Mouse (Mus musculus) Muller cell, postnatal 12 days (primary cell): ENCODE measurements around the gene Lcn6.
A peak's percentile ranks its signal among the peaks of the same experiment; 100 is the strongest.
"Not testable (repeated sequence)": the region's sequence is repeated elsewhere in the genome, so short reads cannot be mapped to it uniquely, and the experiment has no call there.

Experiments used
- DNase-seq: peaks from one replicate; pipeline ENCODE4 v3.0.0-alpha.2; 2015; ENCODE audit errors: inconsistent ontology term

Gene Lcn6

DNA sequence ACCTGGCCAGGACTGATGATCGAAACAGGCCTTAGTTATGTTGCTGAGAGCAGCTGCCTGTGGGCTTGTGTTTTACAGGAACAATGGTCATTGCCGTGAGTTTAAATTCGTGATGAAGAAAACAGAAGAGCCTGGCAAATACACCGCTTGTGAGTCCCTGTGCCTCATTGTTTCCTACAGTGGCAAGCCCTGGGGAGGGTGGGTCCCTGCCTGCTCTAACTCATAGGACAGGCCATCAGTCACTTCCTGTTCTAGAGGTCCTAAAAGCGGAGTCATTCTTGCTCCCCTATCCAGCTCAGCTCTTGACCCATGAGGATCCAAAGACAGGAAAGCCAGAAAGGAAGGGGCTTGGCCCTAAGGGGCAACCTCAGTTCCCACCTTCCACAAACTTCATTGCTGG lies 24.4 kb downstream of the Lcn6 start:
- no peak for DNase-seq

DNA sequence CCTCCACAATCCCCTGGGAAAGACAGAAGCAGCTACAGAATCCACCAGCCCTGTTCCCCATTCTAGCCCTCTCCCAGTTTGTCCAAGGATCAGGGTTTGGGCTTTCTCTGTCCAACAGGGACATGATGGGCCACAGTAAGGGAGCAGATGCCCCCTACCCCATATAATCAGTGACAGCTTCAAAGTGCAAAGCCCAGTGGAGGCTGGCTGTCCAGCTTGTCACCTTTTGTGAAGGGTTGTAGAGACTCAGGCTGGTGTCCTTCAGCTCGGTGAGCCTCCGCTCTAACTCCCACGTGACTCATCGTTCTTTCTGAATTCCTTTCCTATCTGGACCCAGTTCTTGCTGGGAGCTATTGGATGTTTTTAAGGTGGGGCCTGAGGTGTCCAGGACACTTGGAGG lies 27.1 kb downstream of the Lcn6 start:
- DNase-seq: no peak

DNA sequence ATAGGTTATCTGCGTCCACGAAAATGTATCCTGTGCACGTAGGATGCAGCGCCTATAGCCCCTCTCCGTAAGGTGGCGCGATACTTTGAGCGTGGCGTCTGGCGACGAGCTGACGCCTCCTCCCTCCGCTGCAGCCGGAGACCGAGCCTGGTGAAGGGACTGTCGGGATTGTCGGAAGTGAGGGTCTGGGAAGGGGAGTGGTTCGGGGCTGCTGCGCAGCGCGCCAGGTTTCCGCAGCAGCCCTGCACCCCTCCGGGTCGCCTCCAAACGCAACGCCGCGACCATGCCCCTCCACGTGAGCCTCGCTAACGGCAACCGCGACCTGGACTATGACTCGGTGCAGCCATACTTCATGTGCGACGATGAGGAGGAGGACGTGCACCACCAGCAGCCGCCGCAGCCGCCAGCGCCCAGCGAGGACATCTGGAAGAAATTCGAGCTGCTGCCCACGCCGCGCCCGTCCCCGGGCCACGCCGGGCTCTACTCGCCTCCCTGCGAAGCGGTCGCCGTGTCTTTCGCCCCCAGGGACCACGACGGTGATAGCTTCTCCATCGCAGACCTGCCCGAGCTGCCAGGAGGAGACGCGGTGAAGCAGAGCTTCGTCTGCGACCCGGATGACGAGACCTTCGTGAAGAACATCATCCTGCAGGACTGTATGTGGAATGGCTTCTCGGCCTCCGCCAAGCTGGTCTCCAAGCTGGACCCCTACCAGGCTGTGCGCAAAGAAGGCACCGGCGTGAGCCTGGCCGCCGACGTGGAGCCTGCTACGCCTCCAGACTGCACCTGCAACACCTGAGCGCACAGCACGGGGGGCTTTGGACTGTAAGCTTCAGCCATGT lies 30.3 kb downstream of the Lcn6 start, which contains the start of gene Bmyc:
Gene Bmyc (plus strand): TSS at position 97 of the 839 bp plus-strand sequence.
- DNase-seq: peak; percentile 75

DNA sequence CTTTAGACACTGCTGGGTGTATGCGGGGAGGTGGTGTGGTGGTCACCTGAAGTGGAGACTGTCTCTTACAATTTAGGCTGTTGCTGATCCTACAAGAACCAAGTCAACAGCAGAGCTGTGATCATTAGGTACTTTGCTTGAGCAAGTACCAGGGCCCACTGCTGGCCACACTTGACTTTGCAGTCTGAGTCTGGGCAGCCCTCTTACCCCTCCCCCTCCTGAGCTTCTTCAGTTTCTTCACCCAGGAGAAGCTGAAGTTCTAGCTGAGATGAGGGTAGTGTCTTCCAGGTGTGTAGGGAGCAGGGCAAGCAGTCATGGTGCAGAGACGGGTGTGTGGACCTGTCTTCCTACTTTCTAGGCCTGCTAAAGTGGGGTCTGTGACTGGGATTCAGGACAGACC lies 31.5 kb downstream of the Lcn6 start:
- peak; percentile 6 for DNase-seq

DNA sequence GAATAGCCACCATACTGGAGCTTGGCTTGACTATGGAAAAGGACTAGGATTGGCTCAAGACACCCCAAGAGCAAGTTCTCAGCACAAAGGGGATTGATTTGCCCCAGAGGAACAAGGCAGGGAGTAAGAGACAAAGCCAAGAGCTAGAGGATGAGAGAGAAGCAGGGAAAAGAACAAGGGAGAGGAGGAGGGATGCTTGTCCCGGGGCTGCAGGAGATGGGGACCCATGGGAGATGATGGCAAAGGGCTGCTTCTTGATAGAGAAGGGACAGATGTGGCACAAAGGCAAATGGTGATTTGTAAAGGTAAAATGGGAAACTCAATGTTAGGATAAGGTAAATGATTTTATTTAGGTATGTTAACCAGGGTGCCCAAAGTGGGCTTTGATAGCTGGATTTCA lies 32.5 kb downstream of the Lcn6 start:
- not testable (repeated sequence) for DNase-seq

DNA sequence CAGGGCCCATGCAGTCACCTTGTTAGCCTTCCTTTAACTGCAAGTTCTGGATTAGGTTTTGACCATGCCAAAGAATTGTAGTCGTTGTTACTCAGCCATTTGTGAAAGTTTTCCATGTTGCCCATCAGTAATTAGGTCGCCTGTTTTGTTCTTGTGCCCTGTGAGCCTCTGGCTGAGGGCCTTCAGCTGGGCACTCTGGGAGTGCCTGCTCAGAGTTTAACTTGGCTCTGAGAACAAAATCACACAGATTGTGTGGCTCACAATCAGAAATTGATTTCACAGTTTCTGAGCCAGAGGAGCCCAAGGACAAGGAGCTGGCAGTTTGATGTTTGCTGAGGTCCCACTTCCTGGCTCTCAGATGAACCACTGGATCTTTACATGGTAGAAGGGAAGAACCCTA lies 33.2 kb downstream of the Lcn6 start:
- peak; percentile 37 for DNase-seq

DNA sequence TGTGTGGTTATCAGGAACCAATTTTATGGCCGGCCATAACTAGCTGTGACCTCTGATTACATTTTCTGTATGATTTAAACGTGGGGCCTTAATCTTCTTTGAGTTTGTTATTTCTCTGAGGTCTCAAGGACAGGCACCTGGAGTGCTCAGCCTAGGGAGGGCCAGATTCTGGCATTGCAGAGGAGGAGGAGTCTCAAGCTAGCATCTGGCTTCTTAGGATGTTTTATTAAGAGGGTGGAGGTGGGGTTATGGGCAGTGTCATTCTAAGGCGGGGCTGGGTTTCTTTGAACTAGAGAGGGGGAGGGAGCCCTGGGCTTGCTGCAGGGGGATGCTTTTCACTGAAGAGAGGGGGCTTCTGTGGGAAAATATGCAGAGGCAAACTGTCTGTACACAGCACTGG lies 35.1 kb downstream of the Lcn6 start:
- not testable (repeated sequence) for DNase-seq

DNA sequence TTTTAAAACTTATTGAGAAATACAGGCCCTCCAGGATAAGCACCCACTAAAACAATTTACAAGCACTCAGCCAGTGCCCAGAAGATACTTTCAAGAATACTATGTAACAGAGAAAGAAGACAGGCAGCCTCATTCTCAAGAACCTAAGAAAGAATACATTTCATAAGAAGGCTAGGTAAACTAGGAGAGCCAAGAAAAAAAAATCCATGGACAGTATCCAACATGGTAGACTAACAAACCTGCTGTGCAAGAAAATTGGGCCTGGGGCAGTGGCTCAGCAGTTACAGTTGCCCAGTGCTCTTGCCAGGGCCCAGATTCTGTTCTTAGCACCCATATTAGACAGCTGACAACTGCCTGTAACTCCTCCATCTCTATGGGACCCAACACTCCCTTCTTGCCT lies 40.6 kb downstream of the Lcn6 start:
- no peak for DNase-seq
